Mouse (Mus musculus) testis, postnatal 10 days (tissue): ENCODE measurements around the gene Fgg.

Experiments used
- DNase-seq: peaks from one replicate; pipeline ENCODE4 v3.0.0; 2021; ENCODE audit warnings: low spot score

The Fgg gene

GRCm38 (mm10) chr3:83027546-83028251, 20.2 kb downstream of the Fgg start:
- DNase-seq, result no peak

DNA sequence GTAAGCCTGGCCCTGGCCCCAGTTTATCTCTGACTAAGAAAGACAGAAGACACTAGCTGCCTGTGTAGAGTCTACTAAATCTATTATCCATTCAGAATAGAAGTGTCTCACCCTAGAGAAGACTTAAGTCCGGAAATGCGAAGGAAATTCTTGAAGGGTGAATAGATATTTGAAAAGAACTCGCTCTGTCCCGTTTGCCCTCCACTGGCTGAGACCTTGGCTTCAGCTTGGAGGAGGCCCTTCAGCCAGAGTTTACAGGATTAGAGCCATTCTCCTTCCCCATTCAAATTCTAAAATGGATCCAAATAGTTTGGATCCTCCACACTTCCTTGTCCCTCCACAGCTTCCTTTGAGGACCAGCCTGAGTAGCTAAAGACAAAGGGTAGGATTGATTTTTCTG, 22.8 kb downstream of the Fgg start:
- DNase-seq, result no peak

DNA sequence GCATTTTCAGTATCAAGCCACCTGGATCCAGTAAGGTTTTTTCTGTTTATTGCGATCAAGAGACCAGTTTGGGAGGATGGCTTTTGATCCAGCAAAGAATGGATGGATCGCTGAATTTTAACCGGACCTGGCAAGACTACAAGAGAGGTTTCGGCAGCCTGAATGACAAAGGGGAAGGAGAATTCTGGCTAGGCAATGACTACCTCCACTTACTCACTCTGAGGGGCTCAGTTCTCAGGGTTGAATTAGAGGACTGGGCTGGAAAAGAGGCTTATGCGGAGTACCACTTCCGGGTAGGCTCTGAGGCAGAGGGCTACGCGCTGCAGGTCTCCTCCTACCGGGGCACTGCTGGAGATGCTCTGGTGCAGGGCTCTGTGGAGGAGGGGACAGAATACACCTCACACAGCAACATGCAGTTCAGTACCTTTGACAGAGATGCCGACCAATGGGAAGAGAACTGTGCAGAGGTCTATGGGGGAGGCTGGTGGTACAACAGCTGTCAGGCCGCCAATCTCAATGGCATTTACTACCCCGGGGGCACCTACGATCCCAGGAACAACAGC, 25.3 kb downstream of the Fgg start:
- DNase-seq, result no peak

DNA sequence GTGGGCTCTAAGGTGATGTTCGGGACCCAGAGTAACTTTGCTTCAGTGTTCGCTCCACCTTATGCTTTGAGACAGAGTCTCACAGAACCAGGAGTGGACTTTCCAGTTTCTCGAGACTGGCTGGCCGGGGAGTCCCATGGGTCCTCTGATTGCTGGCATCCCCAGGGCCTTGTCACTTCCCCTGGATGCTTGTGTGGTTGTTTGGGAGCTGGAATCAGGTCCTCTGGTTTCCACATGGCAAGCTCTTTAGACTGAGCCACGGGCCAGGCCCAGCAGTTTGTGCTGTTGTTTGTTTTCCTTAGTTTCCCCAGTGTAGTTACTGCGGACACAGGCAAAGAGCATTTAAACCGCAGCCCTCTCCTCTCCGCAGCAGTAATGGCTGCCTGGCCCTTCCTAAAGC, 26.3 kb downstream of the Fgg start:
- DNase-seq, result no peak

- DNase-seq, result no peak
Measured at GRCm38 (mm10) chr3:83038865-83039264, 31.3 kb downstream of the Fgg start.

DNA sequence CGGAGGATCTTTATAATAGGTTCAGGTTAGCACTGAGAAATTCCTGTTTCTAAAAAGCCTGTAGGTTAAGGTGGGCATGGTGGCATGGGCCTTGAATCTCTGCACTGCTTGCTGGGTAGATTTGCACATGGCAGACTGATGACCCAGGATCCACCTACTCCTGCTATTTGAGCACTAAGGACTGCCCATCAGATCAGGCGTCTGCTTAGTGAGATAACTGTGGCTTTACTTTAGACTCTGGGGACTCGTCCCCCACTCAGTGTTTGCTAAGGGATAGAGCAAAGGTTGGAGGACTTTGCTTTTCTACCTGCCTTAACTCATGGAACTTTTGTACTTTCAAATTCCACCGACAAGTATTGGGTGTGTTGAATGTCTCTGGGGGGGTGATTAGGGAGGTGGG, 32.1 kb downstream of the Fgg start:
- no peak for DNase-seq

- no peak for DNase-seq
Measured at GRCm38 (mm10) chr3:83042451-83042850, 34.9 kb downstream of the Fgg start.

DNA sequence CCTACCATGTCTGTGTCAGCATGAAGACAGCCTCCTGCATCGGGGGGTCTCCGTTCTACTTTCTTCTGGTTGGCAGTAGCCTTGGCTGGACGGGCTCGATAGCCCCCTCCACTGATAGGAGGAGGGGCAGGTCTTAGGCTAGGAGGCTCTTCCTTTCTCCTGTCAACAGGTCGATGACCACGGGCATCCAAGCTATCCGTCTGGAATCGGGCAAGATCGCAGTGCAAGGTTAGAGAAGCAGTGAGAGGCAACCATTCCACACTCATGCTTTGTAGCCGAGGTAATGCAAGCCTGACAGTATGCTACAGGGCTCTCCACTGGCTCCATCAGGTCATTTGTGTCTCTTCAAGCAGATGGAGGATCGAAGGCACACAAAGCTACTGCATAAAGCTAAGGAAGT, 39.1 kb downstream of the Fgg start:
- DNase-seq, result no peak

DNA sequence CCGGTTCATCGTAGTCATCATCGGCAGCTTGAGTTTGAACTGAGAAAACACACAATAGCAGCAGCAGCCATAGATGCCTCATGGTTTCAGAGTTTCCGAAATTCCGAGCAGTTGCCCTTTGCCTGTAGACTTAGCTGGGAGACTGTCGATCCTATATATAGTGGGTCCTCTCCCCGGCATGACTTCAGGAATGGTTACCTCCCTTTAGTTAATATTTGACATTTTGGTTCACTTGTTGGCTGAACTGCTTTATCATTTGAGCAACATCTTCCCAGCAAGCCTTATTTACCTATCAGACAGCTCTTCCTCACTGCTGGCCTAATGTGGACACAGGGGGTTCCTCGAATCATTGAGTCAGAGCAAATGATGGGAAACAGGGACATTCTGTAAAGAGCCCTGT, 42.2 kb downstream of the Fgg start, which contains the start of gene Fgb:
TSS of gene Fgb (minus strand) at position 184 of the 400 bp plus-strand sequence.
- no peak for DNase-seq

DNA sequence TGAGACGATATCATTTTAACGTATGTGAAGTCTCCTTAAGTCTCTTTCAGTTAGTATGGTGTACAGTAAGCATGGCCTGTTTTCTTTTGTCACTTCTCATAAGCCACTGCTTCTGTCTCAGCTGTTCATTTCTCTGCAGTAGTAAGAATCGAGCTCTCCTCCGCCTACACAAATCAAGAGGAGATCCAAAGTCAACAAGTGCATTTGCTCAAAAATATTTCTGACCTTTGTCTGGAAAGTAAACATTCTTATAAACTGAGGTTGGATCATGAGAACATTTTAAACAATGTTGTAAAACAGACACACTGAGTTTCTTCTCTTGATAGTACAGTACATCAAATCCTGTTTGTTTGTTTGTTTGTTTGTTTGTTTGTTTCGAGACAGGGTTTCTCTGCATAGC, 43.1 kb downstream of the Fgg start:
- no peak for DNase-seq

DNA sequence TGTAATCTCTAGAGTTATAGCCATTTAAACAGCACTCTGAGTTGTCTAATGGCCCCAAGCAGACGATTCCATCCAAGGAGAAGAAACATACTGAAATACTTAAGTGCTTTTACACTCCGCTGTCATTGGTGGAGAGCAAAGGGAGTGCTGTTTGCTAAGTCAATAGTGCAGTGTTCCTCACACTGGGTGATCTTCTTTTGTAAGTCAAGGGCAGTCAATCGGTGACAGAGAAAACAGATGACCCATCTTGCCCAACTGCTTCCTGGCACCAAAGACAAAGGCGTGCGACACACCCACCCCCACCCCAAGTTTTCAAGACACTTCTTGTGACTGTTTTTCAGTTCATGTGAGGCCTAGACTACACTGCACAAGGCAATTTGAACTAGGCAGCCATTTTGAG, 44.6 kb downstream of the Fgg start:
- no peak for DNase-seq

DNA sequence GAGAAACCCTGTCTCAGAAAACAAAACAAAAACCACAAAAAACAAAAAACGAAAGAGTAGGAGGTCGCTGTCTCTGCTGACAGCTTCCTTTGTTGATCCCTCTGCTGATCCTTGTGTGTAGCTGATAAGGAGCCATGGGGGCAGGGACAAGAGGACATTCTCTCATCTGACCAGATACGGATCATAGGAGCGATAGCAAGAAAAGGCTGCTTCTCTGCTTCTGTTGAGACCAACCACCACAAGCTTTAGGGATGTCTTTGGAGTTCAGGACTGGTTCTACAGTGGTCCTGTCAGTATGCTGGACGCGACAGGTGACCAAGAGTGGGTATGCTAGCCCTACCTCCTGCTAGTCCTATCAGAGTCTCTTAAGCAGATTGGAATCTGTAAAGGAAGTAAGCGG, 45.6 kb downstream of the Fgg start:
- DNase-seq, result no peak

GRCm38 (mm10) chr3:83053758-83054157, 46.2 kb downstream of the Fgg start:
- DNase-seq, result peak; percentile 52

DNA sequence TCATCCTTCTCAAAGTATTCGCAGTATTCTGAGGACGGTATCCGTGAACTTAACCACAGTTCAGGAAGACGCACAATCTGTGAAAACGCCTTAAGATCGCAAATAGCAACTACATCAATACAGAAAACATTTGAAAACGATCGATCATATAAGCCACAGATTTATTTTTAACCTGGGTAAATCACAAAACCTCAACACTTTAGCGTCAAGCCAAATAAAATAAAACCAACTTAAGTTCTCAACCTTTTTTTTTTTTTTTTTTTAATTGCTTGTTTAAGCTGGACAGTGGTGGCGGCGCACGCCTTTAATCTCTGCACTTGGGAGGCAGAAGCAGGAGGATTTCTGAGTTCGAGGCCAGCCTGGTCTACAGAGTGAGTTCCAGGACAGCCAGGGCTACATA, 47.2 kb downstream of the Fgg start:
- DNase-seq, result no peak

GRCm38 (mm10) chr3:83055281-83056038, 47.9 kb downstream of the Fgg start, which contains the start of gene Plrg1:
Plrg1 (plus strand) TSS chr3:83055522.
- DNase-seq, result peak; percentile 100

- no peak for DNase-seq
Measured at GRCm38 (mm10) chr3:83057046-83057445, 49.5 kb downstream of the Fgg start.
